Mouse (Mus musculus) midbrain, embryonic 14.5 days (tissue): ENCODE data around the gene Srsf2. TPM values are rescaled to one million over a fixed set of nuclear protein-coding genes. Genes with fewer than 3 reads are reported as not detected.
"Not testable (repeated sequence)": the region's sequence is repeated elsewhere in the genome, so short reads cannot be mapped to it uniquely, and the experiment has no call there.

ENCODE experiments used
- ATAC-seq: fragments of 200-750 bp; cut with Nextera tagmentation; 2 replicates; pipeline ENCODE4 v1.8.0; 2017; ENCODE audit warnings: moderate number of reproducible peaks, moderate library complexity; ENCODE audit not compliant: low FRiP score, low TSS enrichment
- DNase-seq: peaks from one replicate; pipeline ENCODE4 v3.0.0-alpha.2; 2015
- H3K27ac ChIP-seq: fragments of 300-500 bp; sonication (generic); replicated peaks from 2 replicates; pipeline ENCODE4 v1.5.1; 2014; ENCODE audit warnings: mild to moderate bottlenecking, low read depth, low read length, moderate library complexity
- H3K27me3 ChIP-seq: fragments of 300-500 bp; sonication (generic); 2 replicates; pipeline ENCODE4 v1.6.1; 2014; ENCODE audit warnings: low read length, control low read depth, mixed read lengths; ENCODE audit not compliant: control insufficient read depth, insufficient read depth
- H3K36me3 ChIP-seq: fragments of 300-500 bp; sonication (generic); 2 replicates; pipeline ENCODE4 v1.6.1; 2014; ENCODE audit warnings: low read length, control low read depth; ENCODE audit not compliant: control insufficient read depth, insufficient read depth
- H3K4me1 ChIP-seq: fragments of 300-500 bp; sonication (generic); 2 replicates; pipeline ENCODE4 v1.6.1; 2014; ENCODE audit warnings: mild to moderate bottlenecking, antibody characterized with exemption, low read length, control low read depth; ENCODE audit not compliant: control insufficient read depth, insufficient read depth
- H3K4me2 ChIP-seq: fragments of 300-500 bp; sonication (generic); 2 replicates; pipeline ENCODE4 v1.6.1; 2014; ENCODE audit warnings: mild to moderate bottlenecking, low read length, moderate library complexity
- H3K4me3 ChIP-seq: fragments of 300-500 bp; sonication (generic); replicated peaks from 2 replicates; pipeline ENCODE4 v1.5.1; 2014; ENCODE audit warnings: low read depth, low read length
- H3K9ac ChIP-seq: fragments of 300-500 bp; sonication (generic); replicated peaks from 2 replicates; pipeline ENCODE4 v1.6.1; 2014; ENCODE audit warnings: mild to moderate bottlenecking, low read length, moderate library complexity
- H3K9me3 ChIP-seq: fragments of 300-500 bp; sonication (generic); 2 replicates; pipeline ENCODE4 v1.6.1; 2016; ENCODE audit warnings: low read length, control low read depth, mixed read lengths; ENCODE audit not compliant: control insufficient read depth
- WGBS: fragments of 180-500 bp; shearing (Covaris S2); extraction: QIAGEN DNeasy Blood & Tissue Kit; methylation state at CpG from one replicate; pipeline ENCODE4 v1.1.7; 2014; 5-methylcytosine and 5-hydroxymethylcytosine counted together
- polyA plus RNA-seq: library from polyadenylated mRNA; unstranded; fragments of >200 nt; fragmentation: Nextera tagmentation; extraction: Ambion mirVana; gene quantifications from 2 replicates; pipeline ENCODE4 v1.2.1, GENCODE M21; 2014

Gene Srsf2
- polyA plus RNA-seq, result 650 and 686 TPM in 2 replicates

DNA sequence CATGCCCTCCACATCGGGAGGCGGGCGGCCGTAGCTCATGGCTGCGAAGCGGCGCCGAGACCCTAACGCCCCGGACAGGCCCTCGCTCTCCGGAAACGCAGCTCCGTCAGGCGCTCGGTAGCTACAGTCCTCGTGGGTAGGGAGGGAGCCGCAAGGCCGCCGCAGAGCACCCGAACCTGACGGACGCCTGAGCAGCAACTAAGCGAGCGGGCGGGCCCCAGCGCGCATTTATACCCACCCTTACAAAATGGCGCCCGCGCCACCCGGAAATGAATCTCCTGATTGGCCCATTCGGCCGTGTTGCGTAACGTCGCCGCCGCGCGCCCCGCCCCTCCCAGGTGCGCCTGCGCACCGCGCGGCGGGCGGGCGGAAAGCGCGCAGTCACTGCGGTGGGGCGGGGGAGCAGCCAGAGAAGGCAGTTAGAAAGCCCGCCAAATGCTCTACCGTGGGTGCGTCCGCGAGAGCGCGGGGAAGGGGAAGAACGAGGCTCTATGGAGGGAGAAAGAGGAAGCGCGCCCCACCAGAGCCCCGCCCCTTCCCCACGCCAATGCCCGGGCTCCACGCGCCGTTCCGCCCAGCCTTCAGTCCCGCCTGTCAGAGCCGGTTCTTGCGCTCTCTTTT, at the start of gene Srsf2:
TSS of gene Srsf2 (minus strand) at position 204 of the 621 bp plus-strand sequence.
- peak; percentile 98 for DNase-seq
- no peaks in the 10 kb centered on the region for H3K9me3 ChIP-seq
- peaks cover 26% of the 10 kb centered on the region for H3K4me1 ChIP-seq
- peak within 1 kb of the TSS; percentile 85 for H3K4me2 ChIP-seq
- H3K27ac ChIP-seq, result peak within 1 kb of the TSS; percentile 96
- peak within 1 kb of the TSS; percentile 93 for H3K9ac ChIP-seq
- peaks cover 36% of the 10 kb centered on the region for H3K36me3 ChIP-seq
- H3K27me3 ChIP-seq, result no peaks in the 10 kb centered on the region
- WGBS, result under 1% methylated on average over 73 of the region's 74 CpGs
- peak; percentile 90 for ATAC-seq
- peak within 1 kb of the TSS; percentile 96 for H3K4me3 ChIP-seq

DNA sequence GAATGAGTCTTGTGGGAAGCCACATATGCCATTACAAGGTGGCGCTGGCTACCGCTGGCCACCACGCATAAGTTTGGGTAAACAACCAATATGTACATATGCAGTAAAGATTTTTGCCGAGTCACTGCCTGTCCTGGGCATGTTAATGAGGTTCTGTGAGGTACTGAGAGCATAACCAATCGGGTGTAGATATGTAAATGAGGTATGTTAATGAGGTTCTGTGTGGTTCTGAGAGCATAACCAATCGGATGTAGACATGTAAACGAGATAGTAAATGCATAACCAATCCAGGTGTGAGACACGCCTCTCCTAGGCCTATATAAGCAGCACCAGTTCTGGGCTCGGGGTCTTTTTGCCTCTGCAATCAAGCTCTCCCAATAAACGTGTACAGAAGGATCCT, 49.7 kb upstream of the Srsf2 start:
- not testable (repeated sequence) for ATAC-seq, H3K9ac ChIP-seq, H3K4me3 ChIP-seq, H3K4me1 ChIP-seq, H3K9me3 ChIP-seq, H3K36me3 ChIP-seq, H3K27ac ChIP-seq, H3K4me2 ChIP-seq, DNase-seq, H3K27me3 ChIP-seq
- WGBS, result 91% methylated on average over 10 of the region's 10 CpGs

DNA sequence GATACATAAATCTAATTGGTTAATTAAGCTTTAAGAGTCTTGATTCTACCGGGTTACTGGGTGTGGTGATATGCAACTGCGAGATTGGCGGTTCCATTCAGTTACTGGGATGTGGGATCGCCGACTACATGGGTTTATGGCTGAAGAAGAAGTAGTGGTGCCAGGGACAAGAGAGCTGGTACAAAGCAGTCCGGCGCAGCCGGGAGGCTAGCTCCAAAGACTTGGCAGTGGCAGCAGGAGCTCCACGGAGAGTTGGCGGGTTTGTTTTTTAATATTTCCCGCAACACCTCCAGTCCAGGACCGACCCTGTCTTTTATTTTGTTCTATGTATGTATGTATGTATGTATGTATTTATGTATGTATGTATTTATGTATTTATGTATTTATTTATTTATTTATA, 46.4 kb upstream of the Srsf2 start:
- H3K9ac ChIP-seq, result no peak overlapping the region
- ATAC-seq, result no peak
- WGBS, result 92% methylated on average over 12 of the region's 12 CpGs
- no peaks in the 10 kb centered on the region for H3K9me3 ChIP-seq
- no peak for DNase-seq
- no peak overlapping the region for H3K4me3 ChIP-seq
- no peak overlapping the region for H3K27ac ChIP-seq
- no peaks in the 10 kb centered on the region for H3K27me3 ChIP-seq
- no peaks in the 10 kb centered on the region for H3K4me1 ChIP-seq
- no peaks in the 10 kb centered on the region for H3K36me3 ChIP-seq
- H3K4me2 ChIP-seq, result no peak overlapping the region

DNA sequence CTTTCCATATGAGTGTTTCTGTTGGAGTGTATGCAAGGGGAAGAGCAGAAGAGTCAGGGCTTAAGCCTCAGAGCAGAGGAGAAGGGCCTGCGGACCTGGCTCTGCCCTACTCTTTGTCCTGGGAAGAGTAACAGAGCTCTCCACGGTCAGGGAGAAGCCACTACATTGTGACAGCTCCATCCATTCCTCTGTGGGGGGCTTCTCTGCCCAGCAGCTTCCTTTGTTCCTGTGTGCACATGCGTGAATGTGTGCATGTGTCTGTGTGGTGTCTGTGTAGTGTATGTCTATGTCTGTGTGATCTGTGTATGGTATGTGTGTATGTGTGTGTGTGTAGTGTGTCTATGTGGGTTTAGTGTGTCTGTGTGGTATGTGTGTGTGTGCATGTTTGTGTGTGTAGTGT, 42.5 kb upstream of the Srsf2 start:
- DNase-seq, result no peak
- no peaks in the 10 kb centered on the region for H3K36me3 ChIP-seq
- H3K4me2 ChIP-seq, result no peak overlapping the region
- no peak overlapping the region for H3K9ac ChIP-seq
- no peak overlapping the region for H3K4me3 ChIP-seq
- no peaks in the 10 kb centered on the region for H3K9me3 ChIP-seq
- no peak for ATAC-seq
- no peaks in the 10 kb centered on the region for H3K27me3 ChIP-seq
- H3K4me1 ChIP-seq, result no peaks in the 10 kb centered on the region
- WGBS, result 35% methylated on average over 3 of the region's 3 CpGs
- H3K27ac ChIP-seq, result no peak overlapping the region

DNA sequence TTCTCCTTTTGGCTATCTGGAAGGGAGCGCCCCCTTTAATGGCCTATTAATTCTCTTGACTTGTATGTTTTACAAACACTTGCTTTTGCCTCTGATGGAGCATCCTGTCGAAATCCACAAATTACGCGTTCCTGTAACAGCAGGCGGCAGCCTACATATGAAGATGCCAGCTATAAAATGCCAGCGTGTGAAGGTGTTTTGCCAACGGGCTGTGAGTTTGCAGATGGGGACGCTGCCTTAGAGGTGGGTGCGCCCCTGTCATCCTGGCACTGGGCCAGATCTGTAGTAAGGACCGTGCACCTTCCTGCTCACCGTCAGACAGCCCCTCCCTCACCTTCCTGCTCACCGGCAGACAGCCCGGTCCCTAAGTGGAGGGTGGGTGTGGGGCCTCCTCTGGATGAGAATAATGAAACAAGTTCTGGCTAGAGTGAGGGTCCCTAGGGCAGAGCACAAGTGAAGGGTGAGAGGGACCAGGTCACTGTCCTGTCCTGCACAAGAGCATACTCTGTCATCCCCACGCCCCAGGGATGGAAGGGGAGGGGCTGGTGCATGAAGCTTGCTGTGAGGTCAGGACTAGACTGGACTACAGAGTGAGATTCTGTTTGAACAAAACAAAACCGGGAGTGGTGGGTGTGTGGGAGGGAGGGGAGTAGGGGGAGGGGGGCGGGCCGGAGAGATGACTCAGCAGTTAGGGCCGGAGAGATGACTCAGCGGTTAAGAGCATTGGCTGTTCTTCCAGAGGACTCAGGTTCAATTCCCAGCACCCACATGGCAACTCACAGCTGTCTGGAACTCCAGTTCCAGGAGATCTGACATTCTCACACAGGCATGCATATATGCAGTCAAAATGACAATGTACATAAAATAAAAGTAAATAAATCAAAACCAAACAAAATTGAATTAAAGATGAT, 40.9 kb upstream of the Srsf2 start:
- WGBS, result 77% methylated on average over 19 of the region's 19 CpGs
- DNase-seq, result no peak

DNA sequence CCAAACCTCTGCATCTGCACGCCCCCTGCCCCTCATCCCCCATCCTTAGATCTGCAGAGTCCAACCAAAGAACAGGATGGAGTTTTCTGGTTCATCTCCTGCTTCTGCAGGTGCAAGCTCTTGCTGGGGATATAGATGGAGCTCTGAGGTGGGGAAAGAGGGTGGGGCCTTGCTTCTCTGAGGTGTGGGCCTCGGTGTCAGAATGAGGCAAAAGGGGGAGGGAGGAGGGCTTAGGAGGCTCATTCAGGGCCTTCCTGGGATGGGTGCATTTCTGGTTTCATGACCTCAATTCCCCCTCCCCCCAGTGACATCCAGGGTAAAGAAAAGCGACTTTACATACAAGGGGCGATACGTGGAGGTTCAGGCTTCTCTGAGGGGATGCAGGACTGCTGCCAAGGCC, 34.2 kb upstream of the Srsf2 start:
- Histone ChIP-seq H3K4me2 (no peak overlapping the region), H3K9ac (no peak overlapping the region), H3K4me1 (no peaks in the 10 kb centered on the region), H3K4me3 (no peak overlapping the region), H3K27me3 (no peaks in the 10 kb centered on the region), H3K36me3 (no peaks in the 10 kb centered on the region), H3K27ac (no peak overlapping the region), H3K9me3 (no peaks in the 10 kb centered on the region)
- ATAC-seq, result no peak
- no peak for DNase-seq
- 59% methylated on average over 5 of the region's 5 CpGs for WGBS

More for the DNA sequence above, 40.9 kb upstream of the Srsf2 start:
- no peaks in the 10 kb centered on the region for H3K36me3 ChIP-seq
- ATAC-seq, result no peak
- no peak overlapping the region for H3K4me3 ChIP-seq
- no peak overlapping the region for H3K27ac ChIP-seq
- H3K9me3 ChIP-seq, result no peaks in the 10 kb centered on the region
- H3K4me2 ChIP-seq, result no peak overlapping the region
- no peak overlapping the region for H3K9ac ChIP-seq
- no peaks in the 10 kb centered on the region for H3K27me3 ChIP-seq
- H3K4me1 ChIP-seq, result no peaks in the 10 kb centered on the region

DNA sequence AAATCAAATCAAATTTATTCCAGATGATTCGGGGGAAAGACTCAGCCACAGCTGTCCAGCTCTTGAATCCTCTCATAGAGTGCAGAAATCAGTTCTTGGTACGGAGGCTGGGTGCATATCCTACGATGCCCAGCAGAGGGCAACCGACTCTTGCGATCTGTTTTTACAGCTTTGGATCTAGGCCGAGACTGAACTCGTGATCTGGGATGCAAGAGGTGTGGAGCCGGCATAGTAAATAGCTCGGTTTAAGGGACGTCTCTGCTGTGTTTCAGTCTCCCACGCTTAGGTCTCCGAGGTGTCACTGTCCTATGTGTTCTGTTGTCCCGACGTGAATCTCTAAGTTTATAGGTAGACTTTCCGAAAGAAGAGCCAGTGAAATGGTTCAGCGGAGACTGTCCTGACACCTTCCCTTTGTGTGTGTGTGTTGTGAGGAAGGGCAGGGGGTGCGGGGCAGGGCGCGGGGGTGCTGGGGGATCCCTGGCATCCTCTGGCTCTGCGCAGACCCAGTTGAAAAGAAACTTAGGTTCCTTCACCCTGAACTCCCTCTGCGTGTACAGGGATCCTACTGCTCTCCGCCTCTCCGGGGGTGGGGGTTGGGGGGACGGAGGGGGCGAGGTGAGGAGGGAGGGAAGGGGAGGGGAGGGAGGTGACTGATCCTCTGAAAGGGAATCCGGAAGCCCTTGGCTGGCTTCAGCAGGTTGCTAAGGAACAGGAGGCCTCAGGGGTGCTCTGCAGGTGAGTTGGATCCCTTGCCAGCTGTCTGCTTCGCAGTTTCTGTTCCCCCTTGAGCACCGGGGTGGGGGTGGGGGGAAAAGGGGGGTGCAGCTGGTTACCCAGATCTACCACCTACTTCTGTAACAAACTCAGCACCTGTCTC, 32.6 kb upstream of the Srsf2 start:
- H3K27ac ChIP-seq, result no peak overlapping the region
- no peak; the same call in 1 of the 2 replicates for ATAC-seq
- H3K9ac ChIP-seq, result 0 out of 2 replicates have a peak overlapping the region, but pooled peaks have one; percentile 20
- WGBS, result 4% methylated on average over 28 of the region's 28 CpGs
- no peaks in the 10 kb centered on the region for H3K9me3 ChIP-seq
- peak overlapping the region; percentile 16; the same call in 1 of the 2 replicates for H3K4me3 ChIP-seq
- peak overlapping the region; percentile 46 for H3K4me2 ChIP-seq
- no peaks in the 10 kb centered on the region for H3K27me3 ChIP-seq
- H3K36me3 ChIP-seq, result no peaks in the 10 kb centered on the region
- H3K4me1 ChIP-seq, result no peaks in the 10 kb centered on the region
- peak; percentile 96 for DNase-seq

DNA sequence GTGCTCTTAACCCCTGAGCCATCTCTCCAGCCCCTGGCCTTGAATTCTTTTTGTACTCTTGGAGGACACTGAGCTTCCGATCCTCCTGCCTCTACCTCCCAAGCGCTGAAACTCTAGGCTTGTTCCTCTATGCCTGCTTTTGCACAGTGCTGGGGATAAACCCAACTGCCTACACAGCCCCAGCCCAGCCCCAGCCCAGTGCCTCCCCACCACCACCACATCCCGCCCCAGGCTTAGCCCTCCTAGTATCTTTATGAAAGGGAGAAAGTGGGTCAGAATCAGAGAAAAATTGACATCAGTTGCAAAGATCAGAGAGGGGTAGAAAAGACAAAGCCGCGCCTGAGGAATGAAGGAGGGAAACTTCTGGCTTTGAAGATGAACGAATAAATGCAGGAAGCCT, 31.2 kb upstream of the Srsf2 start:
- WGBS, result 88% methylated on average over 6 of the region's 6 CpGs
- Histone ChIP-seq H3K4me2 (no peak overlapping the region), H3K9ac (no peak overlapping the region), H3K27me3 (no peaks in the 10 kb centered on the region), H3K36me3 (no peaks in the 10 kb centered on the region), H3K4me1 (no peaks in the 10 kb centered on the region), H3K9me3 (no peaks in the 10 kb centered on the region), H3K4me3 (no peak overlapping the region), H3K27ac (no peak overlapping the region)
- DNase-seq (no peak), ATAC-seq (no peak)
